Mouse (Mus musculus) kidney, adult 9 months (tissue): ENCODE measurements around the gene N4bp2l2.

Source experiments
- DNase-seq: peaks from one replicate; pipeline ENCODE4 v3.0.0; 2022

N4bp2l2 gene

DNA sequence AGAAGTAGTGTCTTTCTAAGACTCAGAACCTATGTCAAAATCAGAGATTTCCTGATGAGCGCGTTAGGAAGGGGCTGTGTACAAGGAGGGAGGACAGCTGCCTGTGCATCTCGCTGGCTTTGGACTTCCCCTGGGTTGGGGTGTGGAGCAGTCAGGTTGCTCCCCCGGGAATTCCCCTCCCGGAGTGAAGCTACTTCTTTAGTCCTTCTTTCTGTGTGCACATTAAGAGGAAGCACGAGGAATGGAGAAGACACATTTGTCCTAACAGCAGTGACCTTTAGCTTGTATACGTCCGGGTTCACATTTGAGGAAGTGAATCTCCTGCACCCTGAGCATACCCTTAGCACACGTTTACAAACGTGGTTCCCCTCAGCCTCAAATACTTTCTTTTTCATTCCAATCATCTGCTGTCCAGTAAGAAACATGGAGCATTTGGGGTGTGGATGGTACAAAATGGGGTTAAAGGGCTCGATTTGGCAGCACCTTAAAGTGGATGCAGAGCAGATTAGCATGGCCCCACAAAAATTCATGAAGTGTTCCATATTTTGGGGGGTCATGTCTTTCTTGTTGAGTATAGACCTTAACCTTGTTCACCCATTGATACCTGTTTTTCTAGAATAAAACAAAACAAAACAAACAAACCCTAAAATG lies 70.5 kb downstream of the N4bp2l2 start:
- no peak for DNase-seq

- DNase-seq: no peak
These were observed 71.2 kb downstream of the N4bp2l2 start for GRCm38 (mm10) chr5:150594649-150595339.

- DNase-seq: peak; percentile 47
These were observed 72.0 kb downstream of the N4bp2l2 start for GRCm38 (mm10) chr5:150593756-150594648.

GRCm38 (mm10) chr5:150592904-150593755 lies 72.9 kb downstream of the N4bp2l2 start:
- DNase-seq: no peak

DNA sequence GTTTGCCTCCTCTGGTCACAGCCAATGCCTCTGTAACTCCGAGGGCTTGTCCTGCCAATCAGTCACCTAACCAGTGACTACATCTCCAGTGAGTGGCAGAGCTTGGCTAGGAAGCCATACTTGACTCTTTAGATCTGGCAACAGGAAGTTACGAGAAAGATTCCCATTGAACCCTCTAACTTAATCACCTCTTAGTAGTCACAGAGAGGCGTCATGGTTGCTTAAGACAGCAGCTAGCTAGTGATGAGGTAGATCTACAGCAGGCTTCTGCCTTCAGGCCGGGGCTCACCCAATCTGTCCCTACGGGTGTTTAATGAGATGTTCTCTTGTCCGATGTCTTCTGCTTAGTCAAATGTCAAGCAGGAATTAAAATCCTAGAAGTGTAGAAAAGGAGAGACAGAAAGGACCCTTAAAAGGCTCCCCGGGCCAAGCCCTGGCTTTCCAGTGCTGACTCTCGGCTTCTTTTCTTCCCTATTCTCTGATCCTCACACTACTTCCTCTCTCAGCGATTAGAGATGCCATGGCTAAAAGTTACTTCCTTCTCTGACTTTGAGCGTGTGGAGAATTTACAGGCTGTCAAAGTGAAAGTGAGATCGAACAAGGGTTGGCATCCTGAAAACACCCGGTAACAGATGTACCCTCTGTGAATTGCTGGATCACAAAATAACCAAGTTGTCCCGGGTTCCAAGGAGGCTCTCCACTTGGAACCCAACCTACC lies 73.6 kb downstream of the N4bp2l2 start:
- DNase-seq: no peak

DNA sequence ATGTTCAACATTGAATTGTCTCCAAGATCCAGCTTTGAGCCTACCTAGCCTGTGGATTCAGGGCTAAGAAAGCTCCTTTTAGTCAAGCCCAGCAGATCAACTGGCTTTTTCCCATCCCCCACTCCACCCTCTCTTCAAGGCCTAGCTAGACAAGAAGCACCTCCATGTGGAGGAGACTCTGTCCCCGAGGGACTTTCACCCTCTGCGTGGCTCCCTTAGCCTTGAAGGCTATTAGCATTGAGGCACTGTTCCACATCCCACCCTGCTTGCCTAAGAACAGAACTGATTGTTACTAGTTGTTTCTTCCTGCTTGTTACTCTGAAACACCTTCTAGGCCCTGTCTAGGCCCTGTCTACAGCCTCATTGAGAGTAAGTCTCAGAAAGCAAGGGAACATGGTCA lies 76.0 kb downstream of the N4bp2l2 start:
- DNase-seq: no peak

DNA sequence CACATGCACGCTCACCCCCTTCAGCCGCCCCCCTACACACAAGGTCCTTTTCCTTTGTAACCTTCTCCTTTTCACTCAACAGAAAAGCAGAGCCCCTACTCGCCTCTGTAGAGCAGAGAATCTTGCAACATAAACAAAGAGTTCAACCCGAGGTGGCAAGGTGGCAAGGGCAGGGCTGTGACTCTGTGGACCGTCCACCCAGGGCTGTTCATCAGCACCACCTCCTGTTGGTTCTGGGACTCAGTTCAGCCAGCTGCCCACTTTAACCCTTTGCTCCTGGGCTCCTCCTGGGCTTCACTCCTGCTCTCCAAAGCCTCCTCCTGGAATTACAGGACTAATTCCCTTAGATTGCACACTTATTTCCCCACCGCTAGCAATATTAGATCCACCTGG lies 81.7 kb downstream of the N4bp2l2 start:
- no peak for DNase-seq

DNA sequence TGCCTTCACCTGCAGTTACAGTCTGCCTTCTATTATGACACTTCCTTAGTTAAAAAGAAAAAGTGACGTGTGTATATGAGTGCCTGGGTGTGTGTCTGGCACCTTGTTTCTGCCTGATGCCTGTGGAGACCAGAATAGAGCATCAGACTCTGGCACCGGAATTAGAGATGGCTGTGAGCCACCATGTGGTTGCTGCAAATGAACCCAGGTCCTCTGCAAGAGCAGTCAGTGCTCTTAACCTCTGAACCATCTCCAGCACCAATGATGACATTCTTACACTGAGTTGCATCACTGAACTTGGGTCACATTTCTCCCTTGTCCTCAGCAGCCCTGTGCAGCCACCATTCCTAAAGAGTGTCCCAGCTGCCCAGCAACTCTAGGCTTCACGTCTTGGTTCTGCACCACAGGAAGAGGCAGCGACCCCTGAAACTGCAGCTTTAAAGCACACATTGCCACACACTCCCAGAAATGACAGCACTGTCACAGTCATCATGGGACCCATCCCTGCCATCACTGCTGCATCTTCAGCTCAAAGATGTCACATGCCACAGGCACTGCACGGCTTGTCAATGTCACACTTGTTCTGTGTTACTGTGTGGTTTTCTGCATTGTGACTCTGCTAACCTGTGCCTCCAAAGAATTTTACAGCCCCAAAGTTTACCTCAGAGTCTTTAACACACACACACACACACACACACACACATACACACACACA lies 82.2 kb downstream of the N4bp2l2 start:
- no peak for DNase-seq

- no peak for DNase-seq
These were observed 82.8 kb downstream of the N4bp2l2 start for GRCm38 (mm10) chr5:150583181-150583580.

- DNase-seq: no peak
These were observed 84.8 kb downstream of the N4bp2l2 start for GRCm38 (mm10) chr5:150581180-150581579.

DNA sequence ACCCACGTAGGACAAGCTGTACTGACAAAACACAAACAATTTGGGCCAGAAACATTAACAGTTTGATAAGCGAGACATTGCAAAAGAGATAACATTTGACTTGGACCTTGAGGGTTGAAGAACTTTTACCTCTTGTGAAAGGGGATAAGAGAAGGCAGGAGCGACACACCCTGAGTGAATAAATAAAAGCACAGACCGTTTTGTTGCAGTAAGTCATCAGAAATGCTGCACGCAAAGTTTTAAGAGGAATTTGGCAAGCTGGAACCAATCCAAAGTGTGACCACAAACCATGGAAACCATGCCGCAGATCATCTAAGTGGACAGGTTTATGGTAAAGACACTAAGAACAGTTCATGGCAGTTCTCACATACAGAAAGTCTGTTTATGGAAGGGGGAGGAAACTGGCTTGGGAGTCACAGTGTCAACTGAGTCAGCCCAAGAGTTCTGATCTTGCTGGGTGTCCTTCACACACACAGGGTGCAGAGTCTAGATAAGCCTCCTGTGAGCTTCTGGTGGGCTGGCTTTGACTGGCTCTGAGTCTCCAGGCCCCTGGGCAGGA lies 87.3 kb downstream of the N4bp2l2 start:
- DNase-seq: no peak

- DNase-seq: no peak
These were observed 89.2 kb downstream of the N4bp2l2 start for GRCm38 (mm10) chr5:150576832-150577231.

GRCm38 (mm10) chr5:150574885-150575284 lies 91.1 kb downstream of the N4bp2l2 start:
- no peak for DNase-seq

- no peak for DNase-seq
These were observed 91.6 kb downstream of the N4bp2l2 start for GRCm38 (mm10) chr5:150574403-150574802.

GRCm38 (mm10) chr5:150570496-150571219 lies 95.3 kb downstream of the N4bp2l2 start:
- peak; percentile 21 for DNase-seq

DNA sequence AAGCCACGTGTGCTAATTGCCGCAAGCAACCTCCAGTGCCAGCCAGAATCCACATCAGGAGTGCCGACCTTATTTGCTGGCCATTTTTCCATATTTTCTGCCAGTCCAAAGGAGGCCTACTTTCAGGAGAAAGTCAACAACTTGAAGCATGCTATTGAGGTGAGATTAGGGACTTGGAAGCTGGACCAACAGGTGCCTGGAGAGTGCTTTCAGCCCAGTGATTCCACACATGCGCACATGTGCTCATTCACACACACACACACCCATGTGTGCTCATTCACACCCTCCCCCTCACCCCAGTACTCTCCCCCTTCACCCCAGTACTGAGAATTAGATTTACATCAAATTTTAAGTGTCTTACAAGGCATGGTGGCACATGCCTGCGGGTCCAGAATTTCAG lies 99.0 kb downstream of the N4bp2l2 start:
- no peak for DNase-seq

DNA sequence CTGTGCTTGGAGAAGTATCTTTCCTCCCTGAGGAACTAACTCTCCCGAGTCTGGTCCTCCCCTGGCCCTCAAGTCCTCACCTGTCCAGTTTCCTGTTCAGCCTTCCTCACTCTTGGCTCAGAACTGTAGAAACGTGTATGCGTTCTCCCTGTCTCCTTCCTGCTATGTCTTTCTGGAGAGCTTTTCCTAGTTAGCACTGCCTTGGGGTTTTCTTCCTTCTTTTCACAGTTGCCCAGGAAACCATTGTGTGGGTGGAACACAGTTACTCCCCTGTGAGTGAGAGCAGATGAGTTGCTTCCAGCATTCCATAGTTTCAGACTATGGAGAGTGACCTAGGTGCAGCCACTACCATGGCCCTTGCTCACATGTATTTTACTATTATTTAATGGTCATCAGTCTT lies 99.8 kb downstream of the N4bp2l2 start:
- no peak for DNase-seq

GRCm38 (mm10) chr5:150564426-150564825 lies 101.6 kb downstream of the N4bp2l2 start:
- DNase-seq: no peak

DNA sequence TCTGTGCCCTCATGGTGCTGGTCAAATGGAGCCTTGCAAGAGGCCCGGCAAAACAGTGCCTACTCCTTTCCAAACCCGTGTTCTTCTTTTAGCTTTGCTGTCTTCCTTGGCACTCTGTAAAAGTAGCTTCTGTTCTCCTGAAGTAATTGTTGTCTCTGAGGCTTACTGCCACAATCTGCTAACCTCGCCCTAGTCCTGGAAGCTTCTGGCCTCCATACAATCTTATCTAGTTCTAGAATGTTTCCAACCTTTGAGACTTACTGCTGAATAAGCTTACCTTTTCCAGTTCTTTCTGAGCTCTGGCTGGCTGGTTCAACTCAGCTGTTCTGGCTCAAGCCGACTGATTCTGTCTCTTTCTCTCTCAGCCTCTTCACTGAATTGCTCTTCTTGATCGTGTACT lies 104.2 kb downstream of the N4bp2l2 start:
- no peak for DNase-seq

- DNase-seq: no peak
These were observed 104.6 kb downstream of the N4bp2l2 start for GRCm38 (mm10) chr5:150561376-150561775.
